In genomic region chr5:72167594-72168284, GRCm38 (mm10) we compare ENCODE assay signal across 7 mouse cellular contexts. TPM values are rescaled to one million over a fixed set of nuclear protein-coding genes. Genes with fewer than 3 reads are reported as not detected.
DNase-seq lines count a peak whose midpoint lies in the region; ATAC-seq and TF ChIP-seq lines count a peak whose summit lies in the region.

TSS of gene Commd8 (minus strand) at chr5:72168189.

- TF ChIP-seq CTCF in kidney, adult 2 months (conservative IDR thresholded peaks at IDR 0.05; ENCODE audit: insufficient read depth, insufficient read length, low read depth, low read length): no peak
- TF ChIP-seq CTCF in spleen, adult 2 months (IDR thresholded peaks at IDR 0.05; ENCODE audit: extremely low read depth, insufficient read depth, insufficient read length, insufficient replicate concordance): no peak

- H3K27ac ChIP-seq in embryonic facial prominence, embryonic 12.5 days: peak within 1 kb of the TSS; percentile 63; the same call in 1 of the 2 replicates
- peak within 1 kb of the TSS; percentile 56 for H3K27ac ChIP-seq in kidney, adult 2 months (ENCODE audit: insufficient read depth, low read depth, low read length)
- H3K27ac ChIP-seq in limb, embryonic 12.5 days: peak within 1 kb of the TSS; percentile 62; the same call in 1 of the 2 replicates
- peak within 1 kb of the TSS; percentile 73 for H3K27ac ChIP-seq in midbrain, embryonic 15.5 days
- peak within 1 kb of the TSS; percentile 91 for H3K27ac ChIP-seq in spleen, adult 2 months (ENCODE audit: insufficient read depth, low read length)

- peak; percentile 94 for DNase-seq in adrenal gland, postnatal 25 days
- peak; percentile 96 to 99 for DNase-seq in heart, adult 18-20 months
- DNase-seq in kidney, adult 2 months: peak; percentile 98
- peak; percentile 83 to 96 for DNase-seq in spleen, adult 2 months (ENCODE audit: low read depth in 1 of 2, low spot score in 2 of 2)

- H3K4me3 ChIP-seq in embryonic facial prominence, embryonic 12.5 days: peak within 1 kb of the TSS; percentile 80
- H3K4me3 ChIP-seq in kidney, adult 2 months (ENCODE audit: insufficient read depth, low read depth, low read length): peak within 1 kb of the TSS; percentile 89
- peak within 1 kb of the TSS; percentile 73 for H3K4me3 ChIP-seq in limb, embryonic 12.5 days (replicated peaks)
- H3K4me3 ChIP-seq in midbrain, embryonic 15.5 days: peak within 1 kb of the TSS; percentile 68
- peak within 1 kb of the TSS; percentile 75 for H3K4me3 ChIP-seq in spleen, adult 2 months (ENCODE audit: extremely low read depth, insufficient read depth, insufficient read length)

- no peaks in the 10 kb centered on the region for H3K27me3 ChIP-seq in embryonic facial prominence, embryonic 12.5 days
- H3K27me3 ChIP-seq in kidney, adult 2 months (replicated peaks; ENCODE audit: control insufficient read depth, insufficient read depth, low read length): no peaks in the 10 kb centered on the region
- no peaks in the 10 kb centered on the region for H3K27me3 ChIP-seq in limb, embryonic 12.5 days
- H3K27me3 ChIP-seq in midbrain, embryonic 15.5 days (replicated peaks): no peaks in the 10 kb centered on the region
- no peaks in the 10 kb centered on the region for H3K27me3 ChIP-seq in spleen, adult 2 months (ENCODE audit: control insufficient read depth, insufficient read depth, low read length)

- H3K36me3 ChIP-seq in embryonic facial prominence, embryonic 12.5 days: peaks cover 6% of the 10 kb centered on the region; the same call in 1 of the 2 replicates
- H3K36me3 ChIP-seq in kidney, adult 2 months (ENCODE audit: control insufficient read depth, insufficient read depth, low read length): peaks cover 2% of the 10 kb centered on the region
- H3K36me3 ChIP-seq in limb, embryonic 12.5 days: peaks cover 19% of the 10 kb centered on the region
- H3K36me3 ChIP-seq in midbrain, embryonic 15.5 days (replicated peaks): 0 out of 2 replicates have a peak, but pooled peaks cover 3% of the 10 kb centered on the region
- H3K36me3 ChIP-seq in spleen, adult 2 months (ENCODE audit: control insufficient read depth, insufficient read depth, low read length): peaks cover 5% of the 10 kb centered on the region

- peak within 1 kb of the TSS; percentile 78 for H3K4me2 ChIP-seq in embryonic facial prominence, embryonic 12.5 days (replicated peaks)
- peak within 1 kb of the TSS; percentile 79 for H3K4me2 ChIP-seq in limb, embryonic 12.5 days
- peak within 1 kb of the TSS; percentile 59 for H3K4me2 ChIP-seq in midbrain, embryonic 15.5 days

- peak; percentile 55 for TF ChIP-seq POLR2A in kidney, adult 2 months (IDR thresholded peaks at IDR 0.05; ENCODE audit: low read depth, low read length)
- peak; percentile 96 for TF ChIP-seq POLR2A in spleen, adult 2 months (IDR thresholded peaks at IDR 0.05; ENCODE audit: low read depth, low read length)

- WGBS in embryonic facial prominence, embryonic 12.5 days: under 1% methylated on average over 38 of the region's 38 CpGs
- WGBS in kidney, adult 2 months: 1% methylated on average over 38 of the region's 38 CpGs
- under 1% methylated on average over 38 of the region's 38 CpGs for WGBS in limb, embryonic 12.5 days
- WGBS in midbrain, embryonic 15.5 days: under 1% methylated on average over 38 of the region's 38 CpGs
- WGBS in spleen, adult 2 months: 2% methylated on average over 38 of the region's 38 CpGs

- H3K9ac ChIP-seq in embryonic facial prominence, embryonic 12.5 days: peak within 1 kb of the TSS; percentile 83
- peak within 1 kb of the TSS; percentile 72 for H3K9ac ChIP-seq in limb, embryonic 12.5 days (replicated peaks)
- peak within 1 kb of the TSS; percentile 68 for H3K9ac ChIP-seq in midbrain, embryonic 15.5 days

- H3K4me1 ChIP-seq in embryonic facial prominence, embryonic 12.5 days: peaks cover 9% of the 10 kb centered on the region
- peaks cover 4% of the 10 kb centered on the region; the same call in 1 of the 2 replicates for H3K4me1 ChIP-seq in kidney, adult 2 months (ENCODE audit: control insufficient read depth, insufficient read depth, low read length)
- peaks cover 9% of the 10 kb centered on the region for H3K4me1 ChIP-seq in limb, embryonic 12.5 days (replicated peaks)
- H3K4me1 ChIP-seq in midbrain, embryonic 15.5 days: peaks cover 18% of the 10 kb centered on the region
- H3K4me1 ChIP-seq in spleen, adult 2 months (ENCODE audit: control insufficient read depth, insufficient read depth, insufficient read length): peaks cover 10% of the 10 kb centered on the region

- no peaks in the 10 kb centered on the region for H3K9me3 ChIP-seq in embryonic facial prominence, embryonic 12.5 days
- H3K9me3 ChIP-seq in limb, embryonic 12.5 days: no peaks in the 10 kb centered on the region
- H3K9me3 ChIP-seq in midbrain, embryonic 15.5 days: no peaks in the 10 kb centered on the region

- ATAC-seq in embryonic facial prominence, embryonic 12.5 days (ENCODE audit: insufficient number of reproducible peaks, insufficient read depth, low FRiP score, low TSS enrichment): peak; percentile 91
- peak; percentile 80 for ATAC-seq in limb, embryonic 12.5 days (ENCODE audit: insufficient number of reproducible peaks, insufficient read depth, low FRiP score, low TSS enrichment, low read depth)
- peak; percentile 95 for ATAC-seq in midbrain, embryonic 15.5 days (replicated peaks)

RNA-seq across cellular contexts. Expression of gene Commd8, which starts in this region (rescaled TPM):
- total RNA-seq in adrenal gland, postnatal 25 days (2021): 62.4 and 77.6 TPM in 2 replicates
- 145 and 152 TPM in 2 replicates for polyA plus RNA-seq in embryonic facial prominence, embryonic 12.5 days (2016; fragmentation: Nextera tagmentation; extraction: Ambion mirVana)
- total RNA-seq in heart, adult 18-20 months (2021): 10 to 100 TPM; 40.0 to 44.0 TPM
- 6.7 and 13.5 TPM in 2 replicates for polyA plus RNA-seq in kidney, adult 2 months (2012; rRNA removed)
- 147 and 157 TPM in 2 replicates for polyA plus RNA-seq in limb, embryonic 12.5 days (2016; fragmentation: Nextera tagmentation; extraction: Ambion mirVana)
- polyA plus RNA-seq in midbrain, embryonic 15.5 days (2015; fragmentation: Nextera tagmentation; extraction: Ambion mirVana): 126 and 133 TPM in 2 replicates
- polyA plus RNA-seq in spleen, adult 2 months (2012; rRNA removed): 4.4 and 5.2 TPM in 2 replicates

Comparison
In these comparisons a context has a peak if more than half of its experiments do, and no peak if none do; other contexts are left out.
1. Peak in every context shown above with its lines: DNase-seq, ATAC-seq, H3K4me3 ChIP-seq and H3K27ac ChIP-seq.